ENCODE assay signal across 7 mouse cellular contexts in the genomic region with DNA sequence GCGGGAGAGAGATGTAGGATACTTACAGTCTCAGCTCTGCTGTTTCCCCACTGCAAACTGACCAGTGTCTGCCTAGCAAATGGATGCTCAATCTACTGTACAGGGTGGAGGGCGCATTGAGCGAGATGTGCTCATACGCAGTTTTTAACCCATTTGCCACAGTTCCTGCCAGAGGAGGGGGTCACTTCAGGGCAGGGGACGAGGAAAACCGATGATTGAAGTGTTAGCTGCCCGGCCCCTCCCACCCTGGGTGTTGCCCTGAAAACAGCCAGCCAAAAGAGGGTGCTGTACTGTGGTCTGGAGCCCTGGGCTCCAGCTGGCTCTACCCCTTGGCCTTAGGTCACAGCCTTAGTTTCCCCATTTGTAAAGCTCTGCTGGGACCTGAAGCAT. TPM values are rescaled to one million over a fixed set of nuclear protein-coding genes. Genes with fewer than 3 reads are reported as not detected.
DNase-seq lines count a peak whose midpoint lies in the region; ATAC-seq and TF ChIP-seq lines count a peak whose summit lies in the region.

No protein-coding gene starts in this region.

- H3K27ac ChIP-seq in forebrain, embryonic 13.5 days, result peak overlapping the region; percentile 25; the same call in 1 of the 2 replicates
- peak overlapping the region; percentile 92 for H3K27ac ChIP-seq in limb, embryonic 14.5 days (replicated peaks; ENCODE audit: low read depth, low read length)
- no peak overlapping the region; the same call in none of the 2 replicates for H3K27ac ChIP-seq in neural tube, embryonic 15.5 days (replicated peaks)

- peak overlapping the region; percentile 87 for H3K4me2 ChIP-seq in forebrain, embryonic 13.5 days
- peak overlapping the region; percentile 91 for H3K4me2 ChIP-seq in limb, embryonic 14.5 days (replicated peaks; ENCODE audit: low read depth, low read length, severe bottlenecking)
- peak overlapping the region; percentile 94 for H3K4me2 ChIP-seq in neural tube, embryonic 15.5 days

- no peak overlapping the region for H3K9ac ChIP-seq in forebrain, embryonic 13.5 days
- peak overlapping the region; percentile 96 for H3K9ac ChIP-seq in limb, embryonic 14.5 days (ENCODE audit: low read depth, low read length, severe bottlenecking)
- no peak overlapping the region for H3K9ac ChIP-seq in neural tube, embryonic 15.5 days (replicated peaks)

- H3K36me3 ChIP-seq in forebrain, embryonic 13.5 days (ENCODE audit: poor library complexity, severe bottlenecking), result peaks cover 10% of the 10 kb centered on the region
- H3K36me3 ChIP-seq in limb, embryonic 14.5 days (ENCODE audit: control insufficient read depth, insufficient read depth, low read length), result peaks cover 10% of the 10 kb centered on the region
- peaks cover 9% of the 10 kb centered on the region for H3K36me3 ChIP-seq in neural tube, embryonic 15.5 days

- TF ChIP-seq POLR2A in lung, adult 2 months (IDR thresholded peaks at IDR 0.05; ENCODE audit: borderline replicate concordance, extremely low read depth, low read depth, low read length), result no peak
- no peak for TF ChIP-seq POLR2A in limb, embryonic 14.5 days (IDR thresholded peaks at IDR 0.05; ENCODE audit: borderline replicate concordance, extremely low read depth, insufficient read depth, insufficient read length)

- peaks cover 31% of the 10 kb centered on the region for H3K27me3 ChIP-seq in forebrain, embryonic 13.5 days
- no peaks in the 10 kb centered on the region for H3K27me3 ChIP-seq in limb, embryonic 14.5 days (ENCODE audit: control insufficient read depth, insufficient read depth, low read length)
- H3K27me3 ChIP-seq in neural tube, embryonic 15.5 days (replicated peaks), result peaks cover 10% of the 10 kb centered on the region

- H3K4me3 ChIP-seq in lung, adult 2 months (replicated peaks; ENCODE audit: extremely low read depth, low read depth, low read length), result peak overlapping the region; percentile 66
- H3K4me3 ChIP-seq in forebrain, embryonic 13.5 days, result no peak overlapping the region
- H3K4me3 ChIP-seq in limb, embryonic 14.5 days (replicated peaks; ENCODE audit: low read length), result peak overlapping the region; percentile 59
- 0 out of 2 replicates have a peak overlapping the region, but pooled peaks have one; percentile 72 for H3K4me3 ChIP-seq in neural tube, embryonic 15.5 days (replicated peaks)

- ATAC-seq in forebrain, embryonic 13.5 days, result no peak
- ATAC-seq in limb, embryonic 14.5 days (ENCODE audit: low FRiP score, low read depth), result no peak
- no peak for ATAC-seq in neural tube, embryonic 15.5 days (ENCODE audit: low FRiP score)

- DNase-seq in lung, adult 2 months, result no peak
- no peak for DNase-seq in lung, postnatal 25 days (ENCODE audit: low spot score)
- no peak for DNase-seq in limb, embryonic 14.5 days (ENCODE audit: low spot score)
- DNase-seq in ovary, postnatal 10 days (ENCODE audit: low spot score), result no peak
- no peak for DNase-seq in spleen, adult 18-20 months

- peaks cover 22% of the 10 kb centered on the region for H3K4me1 ChIP-seq in lung, adult 2 months (ENCODE audit: control insufficient read depth, insufficient read depth, low read length)
- H3K4me1 ChIP-seq in forebrain, embryonic 13.5 days, result peaks cover 46% of the 10 kb centered on the region
- H3K4me1 ChIP-seq in limb, embryonic 14.5 days (ENCODE audit: control insufficient read depth, insufficient read depth, low read length), result peaks cover 49% of the 10 kb centered on the region
- peaks cover 56% of the 10 kb centered on the region for H3K4me1 ChIP-seq in neural tube, embryonic 15.5 days

- TF ChIP-seq CTCF in lung, adult 2 months (IDR thresholded peaks at IDR 0.05; ENCODE audit: insufficient read depth, low read length), result no peak

- 1% methylated on average over 7 of the region's 7 CpGs for WGBS in lung, adult 2 months
- 31% methylated on average over 7 of the region's 7 CpGs for WGBS in forebrain, embryonic 13.5 days
- 21% methylated on average over 7 of the region's 7 CpGs for WGBS in limb, embryonic 14.5 days
- WGBS in neural tube, embryonic 15.5 days, result 23% methylated on average over 7 of the region's 7 CpGs

- no peaks in the 10 kb centered on the region for H3K9me3 ChIP-seq in forebrain, embryonic 13.5 days (replicated peaks)
- no peaks in the 10 kb centered on the region for H3K9me3 ChIP-seq in limb, embryonic 14.5 days (ENCODE audit: control insufficient read depth, low read length)
- H3K9me3 ChIP-seq in neural tube, embryonic 15.5 days (replicated peaks), result no peaks in the 10 kb centered on the region

RNA-seq across cellular contexts. Expression of a gene that starts 1.9 kb away (rescaled TPM):
- polyA plus RNA-seq in lung, adult 2 months (2012; rRNA removed), result 91.1 and 150 TPM in 2 replicates
- polyA plus RNA-seq in forebrain, embryonic 13.5 days (2015; fragmentation: Nextera tagmentation; extraction: Ambion mirVana), result 18.0 and 20.0 TPM in 2 replicates
- polyA plus RNA-seq in limb, embryonic 14.5 days (2012; rRNA removed), result 101 and 165 TPM in 2 replicates
- 77.9 and 79.4 TPM in 2 replicates for polyA plus RNA-seq in limb, embryonic 14.5 days (2014; fragmentation: Nextera tagmentation; extraction: Ambion mirVana)
- polyA plus RNA-seq in neural tube, embryonic 15.5 days (2015; fragmentation: Nextera tagmentation; extraction: Ambion mirVana), result 73.0 and 77.3 TPM in 2 replicates

RNA-seq across cellular contexts. Expression of a gene that starts 2.0 kb away (rescaled TPM):
- 29.0 and 30.9 TPM in 2 replicates for polyA plus RNA-seq in lung, adult 2 months (2012; rRNA removed)
- polyA plus RNA-seq in forebrain, embryonic 13.5 days (2015; fragmentation: Nextera tagmentation; extraction: Ambion mirVana), result 76.5 and 89.5 TPM in 2 replicates
- 27.5 and 32.1 TPM in 2 replicates for polyA plus RNA-seq in limb, embryonic 14.5 days (2012; rRNA removed)
- polyA plus RNA-seq in limb, embryonic 14.5 days (2014; fragmentation: Nextera tagmentation; extraction: Ambion mirVana), result 59.4 and 61.0 TPM in 2 replicates
- 85.3 and 89.8 TPM in 2 replicates for polyA plus RNA-seq in neural tube, embryonic 15.5 days (2015; fragmentation: Nextera tagmentation; extraction: Ambion mirVana)

RNA-seq across cellular contexts. Expression of a gene that starts 9.8 kb away (rescaled TPM):
- 537 and 555 TPM in 2 replicates for polyA plus RNA-seq in lung, adult 2 months (2012; rRNA removed)
- polyA plus RNA-seq in forebrain, embryonic 13.5 days (2015; fragmentation: Nextera tagmentation; extraction: Ambion mirVana), result 12.0 and 14.3 TPM in 2 replicates
- 100 and 125 TPM in 2 replicates for polyA plus RNA-seq in limb, embryonic 14.5 days (2012; rRNA removed)
- 44.2 and 44.4 TPM in 2 replicates for polyA plus RNA-seq in limb, embryonic 14.5 days (2014; fragmentation: Nextera tagmentation; extraction: Ambion mirVana)
- 23.7 and 25.1 TPM in 2 replicates for polyA plus RNA-seq in neural tube, embryonic 15.5 days (2015; fragmentation: Nextera tagmentation; extraction: Ambion mirVana)

RNA-seq across cellular contexts. Expression of a gene that starts 16.1 kb away (rescaled TPM):
- polyA plus RNA-seq in lung, adult 2 months (2012; rRNA removed), result 177 and 239 TPM in 2 replicates
- 3.2 and 6.0 TPM in 2 replicates for polyA plus RNA-seq in forebrain, embryonic 13.5 days (2015; fragmentation: Nextera tagmentation; extraction: Ambion mirVana)
- 11.9 and 12.1 TPM in 2 replicates for polyA plus RNA-seq in limb, embryonic 14.5 days (2012; rRNA removed)
- polyA plus RNA-seq in limb, embryonic 14.5 days (2014; fragmentation: Nextera tagmentation; extraction: Ambion mirVana), result 8.3 and 8.8 TPM in 2 replicates
- polyA plus RNA-seq in neural tube, embryonic 15.5 days (2015; fragmentation: Nextera tagmentation; extraction: Ambion mirVana), result 7.1 and 9.6 TPM in 2 replicates

RNA-seq across cellular contexts. Expression of a gene that starts 22.0 kb away (rescaled TPM):
- polyA plus RNA-seq in lung, adult 2 months (2012; rRNA removed), result 289 and 356 TPM in 2 replicates
- 19.5 and 21.0 TPM in 2 replicates for polyA plus RNA-seq in forebrain, embryonic 13.5 days (2015; fragmentation: Nextera tagmentation; extraction: Ambion mirVana)
- 14.8 and 16.4 TPM in 2 replicates for polyA plus RNA-seq in limb, embryonic 14.5 days (2012; rRNA removed)
- 14.5 and 14.8 TPM in 2 replicates for polyA plus RNA-seq in limb, embryonic 14.5 days (2014; fragmentation: Nextera tagmentation; extraction: Ambion mirVana)
- 17.2 and 25.7 TPM in 2 replicates for polyA plus RNA-seq in neural tube, embryonic 15.5 days (2015; fragmentation: Nextera tagmentation; extraction: Ambion mirVana)
